Mouse (Mus musculus): ENCODE measurements at regions not wholly inside any gene's neighbourhood (a gene's known extent, or its start where the extent isn't known, plus 50 kb on each side); places are given as distances from the start of the nearest gene placed in this dataset.
"Not testable (repeated sequence)": the region's sequence is repeated elsewhere in the genome, so short reads cannot be mapped to it uniquely, and the experiment has no call there.

GRCm38 (mm10) chr10:104798816-104799393 is 605.1 kb downstream of the Gm4340 start:
- no peak for ATAC-seq (replicated peaks; ENCODE audit: poor library complexity, severe bottlenecking)

GRCm38 (mm10) chr10:104804849-104805248 is 611.0 kb downstream of the Gm4340 start:
- peak; percentile 52; the same call in 1 of the 2 replicates for ATAC-seq (replicated peaks; ENCODE audit: poor library complexity, severe bottlenecking)

DNA sequence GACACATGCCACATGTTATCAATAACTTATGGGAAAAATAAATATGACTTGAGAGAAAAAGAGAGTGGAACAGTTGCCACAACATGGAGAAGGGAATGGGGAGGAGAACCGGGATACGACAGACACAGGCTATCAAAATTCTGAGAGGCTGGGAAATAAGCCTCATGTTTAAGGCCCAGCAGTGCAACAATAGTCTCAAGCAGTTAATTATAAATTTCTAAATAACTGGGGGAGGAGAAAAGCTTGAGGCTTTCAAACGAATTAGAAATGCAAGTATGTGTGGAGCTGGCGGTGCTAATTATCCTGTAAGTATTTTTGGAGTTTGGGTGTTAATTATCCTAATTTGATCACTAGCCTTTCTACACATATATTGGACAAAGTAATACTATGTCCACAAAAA is 624.4 kb downstream of the Gm4340 start:
- ATAC-seq (replicated peaks; ENCODE audit: poor library complexity, severe bottlenecking), result no peak

GRCm38 (mm10) chr10:104851821-104852220 is 658.0 kb downstream of the Gm4340 start:
- peak; percentile 71 for ATAC-seq (replicated peaks; ENCODE audit: poor library complexity, severe bottlenecking)

DNA sequence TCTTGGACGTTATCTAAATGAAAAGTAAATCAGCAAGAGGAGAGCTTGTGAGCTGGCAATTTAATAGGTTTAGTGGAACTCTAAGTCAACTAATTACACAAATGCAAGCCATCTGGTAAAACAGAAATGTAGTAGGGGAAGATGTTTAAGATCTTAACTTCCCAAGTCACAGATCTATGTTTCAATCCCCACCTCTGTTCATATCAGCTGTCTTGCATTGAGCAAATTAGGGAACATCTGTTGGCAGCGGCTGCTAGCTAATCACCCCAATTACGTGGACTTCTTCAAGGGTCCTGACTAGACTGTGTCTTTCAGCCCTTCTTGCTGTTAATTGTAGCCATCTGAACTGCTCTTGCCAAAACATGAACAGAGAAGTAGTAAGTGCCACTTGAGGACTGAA is 659.3 kb downstream of the Gm4340 start:
- ATAC-seq (replicated peaks; ENCODE audit: poor library complexity, severe bottlenecking), result no peak

GRCm38 (mm10) chr10:104878246-104878645 is 684.4 kb downstream of the Gm4340 start:
- no peak for ATAC-seq (replicated peaks; ENCODE audit: poor library complexity, severe bottlenecking)

DNA sequence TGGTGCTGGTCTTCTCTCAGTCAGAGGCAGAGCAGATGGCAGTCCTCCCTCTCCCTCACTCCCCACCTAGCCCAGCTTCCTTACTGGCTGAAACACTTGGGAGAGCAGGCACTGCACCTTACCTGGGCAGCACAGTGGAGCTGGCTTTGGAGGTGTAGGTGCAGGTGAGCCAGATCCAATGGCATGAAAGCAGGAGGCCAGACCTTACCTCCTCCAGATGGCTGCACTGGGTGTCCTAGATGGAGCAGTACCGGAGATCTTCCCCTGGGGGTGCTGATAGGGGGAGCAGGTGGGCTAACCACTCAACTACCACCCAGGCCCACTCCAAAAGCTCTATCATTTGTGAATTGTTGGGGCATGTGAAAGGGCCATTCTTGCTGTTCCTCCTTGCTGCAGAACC is 660.0 kb downstream of the Tmtc2 start:
- ATAC-seq (replicated peaks; ENCODE audit: poor library complexity, severe bottlenecking), result no peak

DNA sequence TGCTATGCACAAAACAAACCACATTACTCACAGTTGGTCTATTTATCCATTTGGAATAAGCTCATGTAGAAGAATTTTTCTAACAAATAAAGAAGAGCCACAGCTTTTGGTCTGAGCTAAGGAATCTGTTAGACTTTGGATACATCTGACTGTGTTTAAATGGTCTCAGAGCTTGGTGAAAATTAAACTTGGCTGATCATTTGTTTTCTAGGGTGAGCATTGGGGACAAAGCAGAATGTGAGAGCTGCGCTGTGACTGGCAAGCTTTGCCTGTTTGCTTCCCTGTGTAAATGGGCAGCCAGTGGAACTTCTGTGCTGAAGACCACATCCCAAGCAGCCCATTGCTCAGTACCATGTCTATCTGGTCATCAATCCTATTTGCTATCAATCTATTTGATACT is 658.7 kb downstream of the Tmtc2 start:
- no peak for ATAC-seq (replicated peaks; ENCODE audit: poor library complexity, severe bottlenecking)

DNA sequence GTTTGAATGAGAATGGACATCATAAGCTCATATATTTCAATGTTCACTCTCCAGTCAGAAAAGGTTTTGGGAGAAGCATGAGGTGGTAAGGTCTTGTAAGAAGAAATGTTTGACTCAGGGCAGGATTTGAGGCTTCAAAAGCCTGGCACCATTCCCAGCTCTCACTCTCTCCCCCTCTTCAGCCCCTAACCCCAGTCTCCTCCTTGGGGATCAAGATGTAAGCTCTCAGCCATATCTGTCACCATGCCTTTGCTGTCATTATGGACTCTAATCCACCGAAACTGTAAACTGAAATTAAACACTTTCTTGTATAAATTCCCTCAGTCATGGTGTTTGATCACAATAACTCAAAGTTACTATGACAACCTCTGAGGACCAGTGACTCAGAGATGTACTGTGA is 637.6 kb downstream of the Tmtc2 start:
- no peak for ATAC-seq (replicated peaks; ENCODE audit: poor library complexity, severe bottlenecking)

DNA sequence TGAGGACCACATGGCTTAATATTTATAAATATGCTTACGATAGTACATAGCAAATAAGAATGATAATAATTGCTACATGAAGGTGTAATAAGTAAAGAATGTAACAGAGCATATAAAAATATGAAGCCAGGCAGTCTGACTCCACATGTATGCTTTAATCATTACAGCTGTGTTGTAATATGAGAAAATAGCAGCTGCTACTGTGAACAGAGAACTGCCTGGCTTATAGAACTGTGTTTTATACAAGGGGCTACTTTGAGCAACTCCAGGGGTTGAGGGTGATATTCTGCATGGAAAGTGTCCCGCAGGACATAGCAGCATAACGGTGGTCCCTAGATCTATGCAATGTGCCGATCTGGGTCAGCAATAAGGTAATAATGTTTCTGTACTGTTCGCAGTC is 627.9 kb downstream of the Tmtc2 start:
- no peak for ATAC-seq (replicated peaks; ENCODE audit: poor library complexity, severe bottlenecking)

DNA sequence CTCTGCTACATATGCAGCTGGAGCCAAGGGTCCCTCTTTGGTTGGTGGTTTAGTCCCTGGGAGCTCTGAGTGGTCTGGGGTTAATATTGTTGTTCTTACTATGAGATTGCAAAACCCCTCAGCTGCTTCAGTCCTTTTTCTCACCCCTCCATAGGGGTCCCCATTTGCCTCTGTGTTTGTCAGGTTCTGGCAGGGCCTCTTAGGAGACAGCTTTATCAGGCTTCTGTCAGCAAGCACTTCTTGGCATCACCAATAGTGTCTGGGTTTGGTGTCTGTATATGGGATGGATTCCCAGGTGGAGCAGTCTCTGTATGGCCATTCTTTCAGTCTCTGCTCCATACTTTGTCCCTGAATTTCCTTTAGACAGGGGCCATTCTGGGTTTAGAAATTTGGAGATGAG is 625.4 kb downstream of the Tmtc2 start:
- not testable (repeated sequence) for ATAC-seq (replicated peaks; ENCODE audit: poor library complexity, severe bottlenecking)

- no peak for ATAC-seq (replicated peaks; ENCODE audit: poor library complexity, severe bottlenecking)
Observed at GRCm38 (mm10) chr10:104968381-104968908, 605.8 kb downstream of the Tmtc2 start.
